In the genomic region with DNA sequence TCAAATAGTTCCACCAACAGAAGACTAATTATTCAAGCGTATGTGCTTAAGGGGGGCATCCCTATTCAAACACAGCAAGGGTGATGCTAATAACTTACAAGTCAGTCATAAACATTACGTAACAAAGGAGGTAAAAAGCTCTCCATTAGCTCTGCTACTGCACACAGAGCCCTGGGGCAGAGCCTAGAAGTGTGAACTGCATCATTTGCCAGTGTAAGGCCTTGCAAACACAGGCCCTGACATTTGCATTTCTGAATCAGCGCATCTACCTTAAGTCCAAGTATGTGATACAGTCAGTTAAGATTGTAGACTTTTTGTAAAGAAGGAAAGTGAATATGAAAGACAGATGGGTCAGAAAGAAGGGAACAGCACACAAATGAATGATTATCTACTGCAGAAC, we compare ENCODE assay signal across 35 mouse cellular contexts. TPM values are rescaled to one million over a fixed set of nuclear protein-coding genes. Genes with fewer than 3 reads are reported as not detected.
"Had no signal": no experiment of that assay in that cellular context is flagged by ENCODE, and none has a peak within 500 bp of the region (broad histone marks: within the 10 kb centered on the region; RNA-seq: fewer than 3 reads in every experiment).

No protein-coding gene starts in this region.

- DNase-seq: cerebellum, adult 8-10 months; cerebellum, adult 9-10 months; cerebellum, adult 9-11 months; cerebellum, postnatal 10 days; cerebellum, postnatal 14 days; cerebellum, postnatal 25 days; cerebellum, postnatal 36 days; embryo, embryonic 11 days; forebrain, postnatal 0 days; gastrocnemius, adult 2 months; gastrocnemius, postnatal 10 days; gastrocnemius, postnatal 14 days; gastrocnemius, postnatal 25 days; gastrocnemius, postnatal 36 days; heart, adult 18-20 months; heart, adult 2 months had no signal

- H3K27ac ChIP-seq: embryonic facial prominence, embryonic 10.5 days; embryonic facial prominence, embryonic 12.5 days; embryonic facial prominence, embryonic 13.5 days; embryonic facial prominence, embryonic 15.5 days; forebrain, embryonic 10.5 days; forebrain, embryonic 12.5 days; forebrain, embryonic 13.5 days; forebrain, embryonic 15.5 days; gastrocnemius, adult 2 months; heart, adult 2 months had no signal

- H3K4me3 ChIP-seq: embryonic facial prominence, embryonic 10.5 days; embryonic facial prominence, embryonic 12.5 days; embryonic facial prominence, embryonic 13.5 days; embryonic facial prominence, embryonic 15.5 days; erythroblast, embryonic 14.5 days; forebrain, embryonic 10.5 days; forebrain, embryonic 12.5 days; forebrain, embryonic 13.5 days; forebrain, embryonic 15.5 days; gastrocnemius, adult 2 months; heart, adult 2 months had no signal

- H3K27me3 ChIP-seq: embryonic facial prominence, embryonic 12.5 days; embryonic facial prominence, embryonic 13.5 days; embryonic facial prominence, embryonic 15.5 days; forebrain, embryonic 12.5 days; forebrain, embryonic 13.5 days; forebrain, embryonic 15.5 days had no signal

- H3K4me1 ChIP-seq: embryonic facial prominence, embryonic 10.5 days; embryonic facial prominence, embryonic 12.5 days; embryonic facial prominence, embryonic 13.5 days; embryonic facial prominence, embryonic 15.5 days; forebrain, embryonic 10.5 days; forebrain, embryonic 12.5 days; forebrain, embryonic 13.5 days; forebrain, embryonic 15.5 days had no signal

- ATAC-seq: forebrain, embryonic 13.5 days; forebrain, embryonic 14.5 days; forebrain, embryonic 15.5 days; forebrain, embryonic 16.5 days; forebrain, postnatal 0 days had no signal

- H3K9me3 ChIP-seq: embryonic facial prominence, embryonic 10.5 days; embryonic facial prominence, embryonic 12.5 days; embryonic facial prominence, embryonic 13.5 days; embryonic facial prominence, embryonic 15.5 days; forebrain, embryonic 10.5 days; forebrain, embryonic 12.5 days; forebrain, embryonic 13.5 days; forebrain, embryonic 15.5 days had no signal

- H3K4me2 ChIP-seq: embryonic facial prominence, embryonic 12.5 days; embryonic facial prominence, embryonic 13.5 days; embryonic facial prominence, embryonic 15.5 days; forebrain, embryonic 12.5 days; forebrain, embryonic 13.5 days; forebrain, embryonic 15.5 days had no signal

- H3K36me3 ChIP-seq: embryonic facial prominence, embryonic 10.5 days; embryonic facial prominence, embryonic 12.5 days; embryonic facial prominence, embryonic 13.5 days; embryonic facial prominence, embryonic 15.5 days; forebrain, embryonic 10.5 days; forebrain, embryonic 12.5 days; forebrain, embryonic 15.5 days had no signal

- H3K9ac ChIP-seq: embryonic facial prominence, embryonic 12.5 days; embryonic facial prominence, embryonic 13.5 days; embryonic facial prominence, embryonic 15.5 days; forebrain, embryonic 12.5 days; forebrain, embryonic 13.5 days; forebrain, embryonic 15.5 days; forebrain, postnatal 0 days had no signal

RNA-seq across cellular contexts. Expression of a gene that starts 15.3 kb away (rescaled TPM):
- total RNA-seq: common myeloid progenitor, adult 5-6 weeks; gastrocnemius, adult 2 months; gastrocnemius, adult 8-10 months; gastrocnemius, postnatal 10 days; gastrocnemius, postnatal 14 days; gastrocnemius, postnatal 25 days; gastrocnemius, postnatal 36 days; granulocyte monocyte progenitor cell, adult 5-6 weeks; heart, adult 18-20 months; heart, adult 2 months; heart, adult 8-10 months had no signal
- polyA plus RNA-seq: embryonic facial prominence, embryonic 11.5 days; embryonic facial prominence, embryonic 13.5 days; embryonic facial prominence, embryonic 14.5 days; erythroblast, embryonic 14.5 days; forebrain, embryonic 10.5 days; forebrain, embryonic 11.5 days; forebrain, embryonic 12.5 days; forebrain, embryonic 13.5 days; forebrain, embryonic 14.5 days; forebrain, embryonic 15.5 days; gonadal fat pad, adult 2 months; heart, adult 2 months had no signal
